Mouse (Mus musculus) CH12.LX (cell line): ENCODE data around the gene Macf1. TPM values are rescaled to one million over a fixed set of nuclear protein-coding genes. Genes with fewer than 3 reads are reported as not detected.

Experiments used
- DNase-seq: peaks from one replicate; pipeline ENCODE4 v3.0.0-alpha.2; 2013; ENCODE audit errors: extremely low read depth
- H3K27ac ChIP-seq: 2 replicates; pipeline ENCODE4 v1.5.1; 2012; ENCODE audit warnings: low read depth, mild to moderate bottlenecking, control low read depth, moderate library complexity; ENCODE audit not compliant: insufficient read depth
- H3K27me3 ChIP-seq: replicated peaks from 2 replicates; pipeline ENCODE3; 2012; ENCODE audit warnings: inconsistent platforms
- H3K36me3 ChIP-seq, 2 experiments: replicated peaks in 1 of 2; 2 replicates each; pipeline versions ENCODE3 to v1.6.1; 2012; ENCODE audit warnings: inconsistent platforms in 1 of 2, low read length in 1 of 2, mild to moderate bottlenecking in 1 of 2, mixed read lengths in 1 of 2, moderate library complexity in 1 of 2; ENCODE audit not compliant: control insufficient read depth in 1 of 2, insufficient read depth in 1 of 2
- H3K4me1 ChIP-seq, 2 experiments: 2 replicates each; pipeline ENCODE4 v1.6.1; 2012; ENCODE audit warnings: inconsistent platforms in 1 of 2, moderate library complexity in 1 of 2; ENCODE audit not compliant: insufficient read depth in 2 of 2, control insufficient read depth in 1 of 2
- H3K4me2 ChIP-seq: 2 replicates; pipeline ENCODE4 v1.6.1; 2012; ENCODE audit warnings: low read depth, mild to moderate bottlenecking, control low read depth; ENCODE audit not compliant: poor library complexity, insufficient read depth, severe bottlenecking
- H3K4me3 ChIP-seq, 3 experiments: fragments of 150-350 bp in 1 of 3; sonication (generic) in 1 of 3; replicated peaks in 1 of 3; 2 replicates each; pipeline versions ENCODE3 to v1.5.1; 2011 to 2012; ENCODE audit warnings: low read depth in 2 of 3, low read length in 2 of 3, mild to moderate bottlenecking in 2 of 3, moderate library complexity in 2 of 3, control low read depth in 1 of 3, improper control_type of control experiment in 1 of 3, inconsistent platforms in 1 of 3, mixed read lengths in 1 of 3; ENCODE audit not compliant: poor library complexity in 1 of 3
- H3K79me2 ChIP-seq: replicated peaks from 2 replicates; pipeline ENCODE4 v1.6.1; 2012; ENCODE audit warnings: mild to moderate bottlenecking, moderate library complexity; ENCODE audit not compliant: control insufficient read depth, poor library complexity, insufficient read depth, severe bottlenecking; ENCODE audit errors: extremely low read depth
- H3K9ac ChIP-seq: 2 replicates; pipeline ENCODE4 v1.6.1; 2012; ENCODE audit warnings: low read depth, mild to moderate bottlenecking, control low read depth, moderate library complexity; ENCODE audit not compliant: insufficient read depth
- H3K9me3 ChIP-seq: replicated peaks from 2 replicates; pipeline ENCODE3; 2012; ENCODE audit warnings: low read length, inconsistent platforms, mixed read lengths
- BHLHE40 ChIP-seq: IDR thresholded peaks from 2 replicates; pipeline ENCODE4 v1.6.1; 2011; ENCODE audit warnings: mild to moderate bottlenecking, low read depth, low read length, improper control_type of control experiment
- CHD2 ChIP-seq: IDR thresholded peaks from 2 replicates; pipeline ENCODE4 v1.6.1; 2011; ENCODE audit warnings: low read length, improper control_type of control experiment
- E2F4 ChIP-seq: IDR thresholded peaks from 2 replicates; pipeline ENCODE4 v1.6.1; 2011; ENCODE audit warnings: low read depth, low read length, improper control_type of control experiment; ENCODE audit not compliant: insufficient replicate concordance
- ELF1 ChIP-seq: IDR thresholded peaks from 2 replicates; pipeline ENCODE4 v1.6.1; 2014; ENCODE audit warnings: low read depth, mild to moderate bottlenecking, inconsistent platforms, low read length, improper control_type of control experiment
- EP300 ChIP-seq: IDR thresholded peaks from 2 replicates; pipeline ENCODE4 v1.6.1; 2011; ENCODE audit warnings: low read length, improper control_type of control experiment
- HCFC1 ChIP-seq: IDR thresholded peaks from 2 replicates; pipeline ENCODE4 v1.6.1; 2012; ENCODE audit warnings: low read depth, mild to moderate bottlenecking, inconsistent platforms, low read length, improper control_type of control experiment
- IRF4 ChIP-seq: IDR thresholded peaks from 2 replicates; pipeline ENCODE4 v1.6.1; 2014; ENCODE audit warnings: low read depth, mild to moderate bottlenecking, inconsistent platforms, low read length, improper control_type of control experiment
- MAX ChIP-seq: IDR thresholded peaks from 2 replicates; pipeline ENCODE4 v1.6.1; 2011; ENCODE audit warnings: low read length, improper control_type of control experiment
- MAZ ChIP-seq: IDR thresholded peaks from 2 replicates; pipeline ENCODE4 v1.6.1; 2012; ENCODE audit warnings: low read depth, mild to moderate bottlenecking, inconsistent platforms, low read length, improper control_type of control experiment, moderate library complexity
- MEF2A ChIP-seq: IDR thresholded peaks from 2 replicates; pipeline ENCODE4 v1.6.1; 2014; ENCODE audit warnings: low read depth, mild to moderate bottlenecking, inconsistent platforms, low read length, improper control_type of control experiment, borderline replicate concordance
- NELFE ChIP-seq: IDR thresholded peaks from 2 replicates; pipeline ENCODE4 v1.6.1; 2011; ENCODE audit warnings: low read depth, low read length, improper control_type of control experiment
- NRF1 ChIP-seq: IDR thresholded peaks from 2 replicates; pipeline ENCODE4 v1.6.1; 2014; ENCODE audit warnings: low read depth, mild to moderate bottlenecking, inconsistent platforms, low read length, improper control_type of control experiment, moderate library complexity
- PAX5 ChIP-seq: IDR thresholded peaks from 2 replicates; pipeline ENCODE4 v1.6.1; 2012; ENCODE audit warnings: low read length, inconsistent platforms, mixed read lengths
- POLR2A ChIP-seq: IDR thresholded peaks from 2 replicates; pipeline ENCODE4 v1.6.1; 2011; ENCODE audit warnings: low read depth, mild to moderate bottlenecking, improper control_type of control experiment, low read length
- POLR2AphosphoS2 ChIP-seq: IDR thresholded peaks from 2 replicates; pipeline ENCODE4 v1.6.1; 2011; ENCODE audit warnings: low read depth, low read length, improper control_type of control experiment
- RAD21 ChIP-seq: IDR thresholded peaks from 2 replicates; pipeline ENCODE4 v1.6.1; 2011; ENCODE audit warnings: low read depth, mild to moderate bottlenecking, low read length, improper control_type of control experiment, moderate library complexity
- RCOR1 ChIP-seq: conservative IDR thresholded peaks from 2 replicates; pipeline ENCODE4 v1.6.1; 2012; ENCODE audit warnings: low read depth, mild to moderate bottlenecking, inconsistent platforms, low read length, improper control_type of control experiment
- SIN3A ChIP-seq: IDR thresholded peaks from 2 replicates; pipeline ENCODE4 v1.6.1; 2012; ENCODE audit warnings: low read length, improper control_type of control experiment, inconsistent platforms
- SMC3 ChIP-seq: IDR thresholded peaks from 2 replicates; pipeline ENCODE4 v1.6.1; 2011; ENCODE audit warnings: low read depth, low read length, improper control_type of control experiment
- TCF12 ChIP-seq: IDR thresholded peaks from 2 replicates; pipeline ENCODE4 v1.6.1; 2014; ENCODE audit warnings: low read depth, mild to moderate bottlenecking, inconsistent platforms, low read length, improper control_type of control experiment
- UBTF ChIP-seq: IDR thresholded peaks from 2 replicates; pipeline ENCODE4 v1.6.1; 2012; ENCODE audit warnings: low read depth, mild to moderate bottlenecking, inconsistent platforms, low read length, improper control_type of control experiment, moderate library complexity
- USF1 ChIP-seq: IDR thresholded peaks from 2 replicates; pipeline ENCODE4 v1.6.1; 2014; ENCODE audit warnings: low read depth, mild to moderate bottlenecking, inconsistent platforms, low read length, improper control_type of control experiment
- ZC3H11A ChIP-seq: IDR thresholded peaks from 2 replicates; pipeline ENCODE4 v1.6.1; 2012; ENCODE audit warnings: low read depth, mild to moderate bottlenecking, inconsistent platforms, low read length, improper control_type of control experiment
- ZMIZ1 ChIP-seq: IDR thresholded peaks from 2 replicates; pipeline ENCODE4 v1.6.1; 2012; ENCODE audit warnings: low read depth, mild to moderate bottlenecking, inconsistent platforms, low read length, improper control_type of control experiment
- dilution Hi-C: fragments of 300-500 bp; cut with MboI; formaldehyde crosslinking; loops from 2 replicates; pipeline ENCODE4 v1.14.3; 2020; ENCODE audit warnings: low sequenced_read_pairs; ENCODE audit not compliant: extremely low pct_unique_long_range_greater_than_20kb, extremely low pct_ligation_motif_present
- in situ Hi-C: fragments of 300-500 bp; cut with MboI; formaldehyde crosslinking; loops from 3 replicates; pipeline ENCODE4 v1.14.3; 2019; ENCODE audit warnings: low sequenced_read_pairs, low pct_ligation_motif_present, low pct_unique_long_range_greater_than_20kb, mixed read lengths
- polyA plus RNA-seq: library from polyadenylated mRNA; unstranded; fragments of >175 nt; gene quantifications from 2 replicates; pipeline ENCODE4 v1.2.1, GENCODE M21; 2012; ENCODE audit warnings: low read depth; ENCODE audit not compliant: insufficient read length
- total RNA-seq, 2 experiments: library from RNA; depleted of rRNA; stranded (reverse); fragments of 300-350 nt in 1 of 2; fragments of >200 nt in 1 of 2; gene quantifications; 2 replicates each; pipeline ENCODE4 v1.2.3; 2012 to 2014

Gene Macf1
- total and polyA plus RNA-seq, 3 experiments, result 63.3 to 93.3 (median 77.8) TPM

DNA sequence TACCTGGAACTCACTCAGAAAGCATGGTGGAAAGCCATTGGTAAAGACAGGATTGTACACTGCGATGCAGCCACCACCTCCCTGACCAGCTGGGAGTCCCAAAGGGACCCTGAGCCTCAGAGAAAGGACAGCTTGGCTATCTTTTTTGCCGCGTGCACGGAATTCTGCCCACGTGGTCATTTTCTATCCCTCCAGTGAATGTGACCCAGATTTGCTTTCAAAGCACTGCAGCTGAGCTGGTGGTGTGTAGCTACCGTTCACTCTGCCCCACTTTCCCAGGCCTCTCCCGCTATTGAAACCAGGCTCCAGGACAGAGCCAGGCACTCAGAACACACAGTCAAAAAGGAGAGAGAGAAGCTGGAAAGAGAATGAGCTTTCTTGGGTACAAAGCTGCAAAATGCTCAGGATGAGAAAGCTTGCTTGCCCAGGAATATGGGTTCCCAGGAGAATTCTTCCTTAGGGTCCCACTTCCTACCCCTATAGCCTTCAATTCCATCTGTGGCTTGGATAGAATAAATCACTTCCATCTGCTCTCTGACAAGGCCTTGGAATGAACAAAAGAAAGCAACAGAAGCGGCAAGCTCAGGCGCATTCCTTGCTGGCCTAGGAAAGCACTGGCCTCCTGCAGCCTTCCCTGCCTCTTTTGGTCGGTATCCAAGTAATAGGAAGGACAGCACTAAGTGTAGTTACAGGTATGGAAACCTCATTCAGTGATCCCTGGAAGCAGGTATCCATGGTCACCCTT, 6.9 kb downstream of the Macf1 start:
- no peak for TF ChIP-seq SIN3A
- no peak for TF ChIP-seq POLR2AphosphoS2
- TF ChIP-seq ELF1, result no peak
- no peak for TF ChIP-seq SMC3
- no peak for TF ChIP-seq MAX
- no peak for TF ChIP-seq ZC3H11A
- TF ChIP-seq TCF12, result no peak
- TF ChIP-seq PAX5, result no peak
- TF ChIP-seq IRF4, result no peak
- in situ Hi-C loops (no loop called here), dilution Hi-C loops (no loop called here)
- no peaks in the 10 kb centered on the region for H3K79me2 ChIP-seq
- H3K27me3 ChIP-seq, result peaks cover 22% of the 10 kb centered on the region
- H3K9ac ChIP-seq, result no peak overlapping the region
- no peaks in the 10 kb centered on the region for H3K9me3 ChIP-seq
- H3K4me3 ChIP-seq, result no peak overlapping the region
- H3K4me2 ChIP-seq, result no peak overlapping the region
- no peak overlapping the region for H3K27ac ChIP-seq
- DNase-seq, result no peak
- no peaks in the 10 kb centered on the region for H3K4me1 ChIP-seq
- H3K36me3 ChIP-seq, result no peaks in the 10 kb centered on the region

DNA sequence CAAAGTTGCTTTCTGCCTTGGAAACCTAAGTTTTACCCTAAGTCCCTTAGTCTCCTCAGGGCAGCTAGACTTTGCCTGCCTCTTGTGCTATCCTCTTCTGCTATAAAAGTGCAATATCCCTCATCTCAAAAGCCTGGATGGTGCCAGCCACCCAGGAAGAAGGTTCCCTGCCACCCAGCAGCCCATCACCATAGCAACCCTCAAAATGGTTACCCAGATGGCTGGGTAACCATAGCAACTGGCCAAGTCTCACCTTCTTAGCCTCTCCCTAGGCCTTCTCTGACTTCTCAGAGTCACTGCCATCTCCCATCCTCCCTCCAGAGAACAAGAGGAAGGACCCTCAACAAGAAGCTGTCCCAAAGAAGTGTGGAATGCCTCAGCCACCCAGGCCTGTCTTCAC, 13.6 kb downstream of the Macf1 start:
- Histone ChIP-seq H3K4me2 (no peak overlapping the region), H3K79me2 (no peaks in the 10 kb centered on the region), H3K4me1 (peaks cover 4 to 39% of the 10 kb centered on the region in 2 experiments; a peak in 3 of 4 replicates), H3K27ac (no peak overlapping the region), H3K9ac (no peak overlapping the region), H3K27me3 (no peaks in the 10 kb centered on the region), H3K36me3 (no peaks in the 10 kb centered on the region), H3K9me3 (no peaks in the 10 kb centered on the region), H3K4me3 (no peak overlapping the region)
- dilution Hi-C loops, result no loop called here
- no peak for DNase-seq
- in situ Hi-C loops, result no loop called here
- TF ChIP-seq BHLHE40, result no peak
- no peak for TF ChIP-seq SMC3
- no peak for TF ChIP-seq RCOR1
- TF ChIP-seq E2F4, result no peak
- TF ChIP-seq NRF1, result no peak
- TF ChIP-seq POLR2A, result no peak
- no peak for TF ChIP-seq MAX
- TF ChIP-seq ZMIZ1, result no peak
- TF ChIP-seq MEF2A, result no peak
- TF ChIP-seq CHD2, result no peak
- no peak for TF ChIP-seq EP300
- TF ChIP-seq ZC3H11A, result no peak
- no peak for TF ChIP-seq PAX5
- no peak for TF ChIP-seq USF1
- no peak for TF ChIP-seq NELFE
- no peak for TF ChIP-seq HCFC1
- no peak for TF ChIP-seq UBTF
- TF ChIP-seq MAZ, result no peak
- no peak for TF ChIP-seq RAD21
